Mouse (Mus musculus): ENCODE results near the gene Trpc5.

Gene Trpc5

GRCm38 (mm10) chrX:144337938-144338337, 350.0 kb downstream of the Trpc5 start:
- no peak for DNase-seq (ENCODE audit: low read depth, low spot score)

- DNase-seq (ENCODE audit: low read depth, low spot score), result no peak
Measured at GRCm38 (mm10) chrX:144335332-144336015, 352.5 kb downstream of the Trpc5 start.

All from telencephalon, adult 2 months (tissue).